Mouse (Mus musculus) megakaryocyte, embryonic 14.5 days (primary cell): ENCODE results near the gene Gm17728.

Experiments used
- FLI1 ChIP-seq: IDR thresholded peaks from 2 replicates; pipeline ENCODE4 v1.6.1; 2012; ENCODE audit warnings: low read length, inconsistent platforms, mixed read lengths
- GATA1 ChIP-seq: IDR thresholded peaks from 3 replicates; pipeline ENCODE4 v1.6.1; 2012; ENCODE audit warnings: mixed read lengths, low read length, inconsistent platforms, borderline replicate concordance

GRCm38 (mm10) chr17:9460904-9461303 is 39.0 kb downstream of the Gm17728 start:
- TF ChIP-seq GATA1 (no peak), FLI1 (no peak)
